Mouse (Mus musculus) bone marrow macrophage, adult 2 months (primary cell): ENCODE results near the gene Erich2.

Source experiments
- CTCF ChIP-seq: IDR thresholded peaks from 2 replicates; pipeline ENCODE4 v1.5.1; 2012; ENCODE audit warnings: low read depth, mild to moderate bottlenecking, low read length, moderate library complexity
- POLR2A ChIP-seq: IDR thresholded peaks from 2 replicates; pipeline ENCODE4 v1.6.1; 2012; ENCODE audit warnings: mild to moderate bottlenecking, low read depth, low read length, borderline replicate concordance

DNA sequence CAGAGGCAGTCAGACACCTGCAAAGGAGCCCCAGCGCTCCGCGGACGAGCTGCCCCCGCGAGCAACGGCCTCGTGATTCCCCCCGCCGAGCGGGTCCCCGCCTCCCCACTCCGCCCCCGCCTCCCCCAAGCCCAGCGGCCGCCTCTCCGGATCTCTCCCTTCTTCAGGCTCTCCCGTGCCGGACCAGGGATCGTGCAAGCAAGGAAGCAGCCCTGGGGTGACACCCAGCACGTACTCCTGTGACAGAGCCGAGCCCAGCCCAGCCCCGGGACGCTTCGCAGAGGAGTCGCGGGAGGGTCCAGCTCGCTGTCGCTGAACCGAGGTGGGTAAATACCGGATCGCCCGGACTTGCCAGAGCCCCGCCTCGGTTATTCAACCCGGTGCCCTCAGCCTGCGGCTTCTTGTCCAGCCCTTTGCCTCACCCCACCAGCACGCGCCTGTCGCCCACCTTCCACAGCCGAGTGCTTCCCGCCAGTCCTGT is 53.4 kb downstream of the Erich2 start:
- no peak for TF ChIP-seq POLR2A
- no peak for TF ChIP-seq CTCF
